Mouse (Mus musculus) T-cell, adult 2 months (primary cell): Measurements from ENCODE around the gene Ptprm.

Source experiments
- DNase-seq: peaks from one replicate; pipeline ENCODE4 v3.0.0; 2022; ENCODE audit warnings: low spot score

Gene Ptprm

DNA sequence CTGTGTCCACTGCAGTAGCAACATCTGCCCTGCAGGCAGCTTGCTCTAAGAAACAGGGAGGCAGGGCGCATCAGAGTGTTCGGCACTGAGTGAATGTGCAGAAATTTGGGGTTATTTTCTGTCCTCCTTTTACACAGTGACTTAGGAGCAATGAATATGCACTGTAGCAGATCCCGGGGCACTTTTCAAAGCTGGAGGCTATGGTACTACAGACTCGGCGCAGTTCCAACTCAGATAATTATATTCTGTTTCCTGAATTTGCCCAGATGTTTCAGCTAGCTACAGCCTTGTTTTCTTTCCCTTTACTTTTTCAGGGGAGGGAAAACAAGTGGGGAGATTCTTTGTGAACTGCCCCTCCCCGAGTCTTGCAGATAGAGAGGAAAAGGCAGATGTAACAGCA lies 281.1 kb downstream of the Ptprm start:
- no peak for DNase-seq

DNA sequence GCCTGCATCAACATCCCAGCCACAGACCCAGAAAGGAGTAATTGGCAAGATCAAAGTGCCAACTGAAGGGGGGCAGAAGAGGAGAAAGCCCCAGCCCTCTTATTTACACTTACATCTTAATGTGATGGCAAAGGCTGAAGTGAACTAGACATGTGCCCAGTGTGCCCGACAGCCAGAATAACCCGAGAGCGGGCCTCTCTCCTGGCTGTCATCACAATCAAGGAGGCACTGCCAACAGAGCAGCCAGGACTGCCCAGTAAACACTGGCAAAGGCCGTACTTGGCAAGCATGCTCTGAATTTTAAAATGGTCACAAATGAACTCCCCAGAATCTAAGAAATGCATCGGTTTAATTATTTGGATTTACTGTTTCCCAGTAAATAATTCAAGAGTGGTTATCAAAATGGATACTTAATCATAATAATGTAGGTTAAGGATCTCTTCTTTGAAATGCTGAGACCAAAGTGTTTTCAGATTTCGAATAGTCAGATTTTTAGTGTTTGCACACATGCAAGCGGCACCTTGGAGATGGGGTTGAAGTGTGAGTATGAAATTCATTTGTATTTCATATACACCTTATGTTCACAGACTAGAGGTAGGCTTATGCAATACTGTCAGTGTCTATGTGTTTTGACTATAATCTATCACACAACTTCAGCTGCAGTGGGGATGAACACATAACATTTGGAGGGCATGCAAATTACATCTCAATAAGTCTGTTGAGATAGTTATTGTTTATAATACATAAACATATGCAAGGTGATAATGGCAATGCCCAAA lies 282.8 kb downstream of the Ptprm start:
- DNase-seq = no peak

DNA sequence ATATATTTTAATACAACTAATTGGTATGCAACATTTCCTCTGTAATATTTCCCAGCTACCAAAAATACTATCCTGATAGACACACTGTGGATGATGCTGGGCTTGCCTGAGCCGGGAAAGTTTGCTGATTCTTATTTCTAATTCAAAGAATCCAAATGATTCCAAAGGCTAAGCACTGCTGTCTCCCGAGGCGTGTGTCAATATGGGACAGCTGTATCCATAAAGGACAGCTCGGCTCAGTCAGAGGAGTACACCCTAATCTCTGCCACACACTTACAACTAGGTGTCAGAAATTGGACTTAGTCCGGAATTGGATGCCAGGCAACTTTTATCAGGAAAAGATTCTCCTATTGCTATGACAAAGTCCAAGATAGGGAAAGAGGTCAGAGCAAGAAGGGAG lies 290.6 kb downstream of the Ptprm start:
- no peak for DNase-seq

DNA sequence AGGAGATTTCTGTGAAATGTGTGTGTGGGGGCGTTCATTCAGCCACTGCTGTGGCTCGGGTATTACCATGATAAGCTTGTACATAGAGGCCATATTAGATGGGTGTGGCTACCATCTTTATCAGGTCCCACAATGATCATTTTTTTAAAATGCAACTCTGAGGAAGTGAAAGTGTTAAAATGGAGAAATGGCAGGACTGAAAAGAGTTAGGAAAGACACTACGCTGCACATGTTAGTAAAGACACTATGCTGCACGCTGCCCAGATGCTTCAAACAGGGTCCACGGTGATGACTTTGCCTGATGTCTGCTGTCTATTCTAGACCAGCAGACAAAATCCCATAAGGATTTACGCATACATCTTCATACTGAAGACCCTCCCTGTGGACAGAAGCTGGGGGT lies 298.6 kb downstream of the Ptprm start:
- no peak for DNase-seq

DNA sequence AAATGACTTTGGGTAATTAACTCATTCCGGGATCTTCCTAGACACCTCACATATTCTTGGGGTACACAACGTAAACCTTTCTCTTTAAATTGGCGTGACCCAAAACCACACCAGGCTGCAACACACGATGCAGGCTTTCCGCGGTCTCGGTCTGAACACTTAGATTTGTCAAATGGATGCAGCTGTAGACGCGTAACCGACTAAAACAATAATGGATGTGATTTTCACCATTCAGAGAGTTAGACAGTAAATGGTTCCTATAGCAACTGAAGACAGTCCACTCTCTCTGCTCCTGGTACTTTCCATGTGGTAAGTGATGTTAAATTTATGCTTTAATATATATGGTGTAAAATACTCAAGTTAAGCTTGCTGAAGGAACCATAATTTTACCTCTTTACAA lies 300.1 kb downstream of the Ptprm start:
- DNase-seq = no peak

DNA sequence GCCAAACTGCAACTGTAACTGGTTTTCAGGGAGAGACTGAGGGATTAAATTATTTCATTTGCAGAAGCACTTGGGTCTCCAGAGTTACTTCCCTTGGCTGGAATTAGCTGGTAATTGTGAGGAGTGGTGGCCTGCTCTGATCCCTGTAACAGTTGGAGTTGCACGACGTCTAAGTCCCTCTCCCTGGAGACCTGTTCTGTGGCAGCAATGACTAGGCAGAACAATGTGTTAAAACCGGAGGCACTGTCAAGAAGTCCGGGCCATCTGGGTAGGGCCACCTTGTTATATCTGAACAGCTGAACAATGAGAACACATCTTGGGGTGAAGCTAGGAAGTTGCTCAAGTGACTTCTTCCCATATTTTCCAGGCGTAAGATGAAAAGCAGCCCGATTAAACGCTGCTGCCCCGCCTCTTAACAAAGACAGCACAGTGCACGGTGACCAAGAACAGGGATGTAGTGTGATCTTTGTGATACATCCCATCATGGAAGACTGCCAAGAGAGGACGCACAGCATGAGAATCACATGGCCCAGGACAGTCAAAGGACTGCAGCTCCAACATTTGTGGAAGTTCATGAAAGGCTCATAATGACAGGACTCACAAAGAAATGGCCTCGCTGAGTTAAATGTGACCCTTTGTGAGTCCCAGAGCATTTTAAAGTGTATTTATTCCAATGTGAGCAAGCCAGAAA lies 301.5 kb downstream of the Ptprm start:
- no peak for DNase-seq

DNA sequence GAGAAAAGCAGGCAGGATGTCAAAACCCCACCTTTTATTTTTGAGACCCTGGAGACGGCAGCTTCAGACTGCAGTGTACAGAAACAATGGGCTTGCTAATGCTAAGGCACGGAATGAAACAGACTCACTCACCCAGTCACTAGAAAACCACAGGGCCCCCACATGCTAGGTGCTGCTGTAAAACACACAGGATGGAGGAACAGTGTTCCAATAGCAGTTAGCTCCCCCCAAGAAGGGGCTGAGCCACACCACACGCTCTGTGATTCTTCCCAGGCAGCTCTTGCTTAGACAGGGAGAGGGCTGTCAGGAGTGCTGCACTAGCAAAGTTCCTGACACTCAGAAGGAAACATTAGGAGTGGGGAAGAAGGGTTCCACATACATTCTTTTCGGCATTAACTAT lies 306.6 kb downstream of the Ptprm start:
- no peak for DNase-seq

DNA sequence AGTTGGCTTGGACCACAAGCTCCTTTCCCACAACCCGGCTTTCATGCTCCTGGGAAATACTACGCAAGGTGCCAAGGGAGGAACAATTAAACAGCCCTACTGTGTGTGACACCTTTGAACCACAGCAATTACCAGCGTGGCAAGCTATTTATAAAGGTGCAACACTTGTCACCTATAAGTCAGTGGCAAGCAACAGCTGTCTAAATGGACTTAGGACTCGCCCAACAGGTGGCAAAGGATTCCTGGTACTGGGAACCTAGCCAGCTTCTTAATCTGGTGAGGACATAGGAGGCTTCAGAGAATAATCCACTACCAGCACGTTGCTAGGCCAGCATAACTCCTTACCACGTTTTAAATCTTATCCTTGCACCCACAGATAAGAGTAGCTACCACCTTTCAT lies 315.7 kb downstream of the Ptprm start:
- DNase-seq = no peak

DNA sequence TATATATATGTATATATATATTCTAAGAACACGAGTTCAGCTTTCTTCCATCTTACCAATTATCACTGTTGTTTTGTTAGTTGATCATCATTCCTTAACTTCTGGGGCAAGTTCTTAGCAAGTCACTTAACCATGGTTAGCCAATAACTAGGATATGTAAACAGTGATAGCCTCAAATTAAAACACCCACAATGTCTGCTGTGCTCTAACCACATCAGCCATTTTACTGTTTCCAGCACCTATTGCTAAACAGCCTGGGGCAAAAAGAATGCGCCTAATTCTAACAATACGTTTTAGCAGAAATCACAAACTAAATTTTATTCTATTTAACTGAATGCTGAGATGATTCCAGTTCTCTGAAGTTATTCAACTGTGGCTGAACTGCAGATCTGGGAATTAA lies 320.7 kb downstream of the Ptprm start:
- DNase-seq = no peak

DNA sequence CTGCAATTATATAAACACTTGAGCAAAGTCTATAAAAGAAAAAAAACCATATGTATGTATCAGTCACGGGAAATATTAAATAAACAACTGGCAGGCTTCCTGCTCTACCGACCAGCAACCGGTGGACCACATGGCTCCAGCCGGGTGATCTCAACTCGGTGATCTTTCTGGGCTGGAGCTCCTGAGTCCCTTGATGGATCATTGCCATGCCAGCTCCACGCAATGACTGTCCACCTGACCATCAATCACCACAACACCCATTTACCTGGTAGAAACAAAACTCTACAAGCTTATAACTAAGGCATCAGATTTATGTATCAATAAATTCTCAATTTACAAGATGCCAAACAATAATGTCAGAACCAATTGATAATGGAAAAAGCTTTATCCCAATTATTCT lies 322.2 kb downstream of the Ptprm start:
- DNase-seq = no peak

DNA sequence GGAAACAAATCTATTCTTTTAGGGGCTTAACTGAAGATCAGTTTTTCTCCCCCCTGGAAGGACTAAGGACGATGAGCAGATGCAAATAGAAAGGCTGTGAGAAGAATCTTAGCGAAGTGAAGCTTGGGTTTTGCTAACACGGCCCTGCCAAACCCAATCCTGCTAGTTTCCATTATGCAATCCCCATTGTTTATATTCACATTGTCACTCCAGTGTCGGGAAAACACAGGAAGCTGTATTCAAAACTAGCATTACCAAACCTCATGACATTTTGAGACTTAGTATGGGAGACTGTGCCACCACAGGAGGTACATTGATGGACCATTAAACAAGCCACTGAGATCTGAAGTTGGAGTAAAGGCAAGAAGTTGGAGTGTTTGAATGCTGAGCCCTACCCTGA lies 322.9 kb downstream of the Ptprm start:
- no peak for DNase-seq

DNA sequence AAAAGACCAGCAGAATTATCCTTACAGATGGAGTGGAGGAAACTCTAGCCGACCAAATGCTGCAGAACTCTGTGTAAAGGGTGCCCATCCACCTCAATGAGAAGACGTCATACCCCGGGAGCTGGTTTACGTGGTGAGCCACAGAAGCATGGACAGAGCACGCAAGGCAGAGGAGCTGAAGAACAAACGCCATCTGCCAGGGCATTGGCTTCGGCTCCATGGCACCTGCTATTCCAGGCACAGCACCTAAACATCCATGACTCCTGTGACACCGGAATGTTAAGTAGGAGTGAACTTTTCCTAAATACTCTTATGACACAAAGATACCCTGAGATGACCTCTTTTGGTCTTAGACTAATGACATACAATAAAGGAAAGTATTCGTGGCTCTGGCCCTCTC lies 327.0 kb downstream of the Ptprm start:
- no peak for DNase-seq

DNA sequence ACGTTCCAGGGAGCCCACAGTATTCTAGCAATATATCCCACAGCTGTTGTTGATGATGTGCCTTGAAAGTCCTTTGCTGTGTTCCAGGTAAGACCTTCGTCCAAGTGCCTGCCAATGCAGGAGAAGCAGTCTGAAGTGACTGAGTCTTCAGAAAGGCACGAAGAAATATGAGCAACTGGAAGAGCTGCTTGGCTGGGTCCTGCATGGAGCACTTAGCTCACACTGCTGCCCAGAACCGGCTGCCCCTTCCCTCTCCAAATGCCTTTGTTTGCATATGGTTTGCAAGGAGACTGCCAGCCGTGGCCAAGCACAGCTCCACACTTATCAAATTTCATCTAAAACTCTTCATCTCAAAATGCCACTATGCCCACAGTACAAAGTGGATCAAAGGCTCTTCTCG lies 337.8 kb downstream of the Ptprm start:
- no peak for DNase-seq

DNA sequence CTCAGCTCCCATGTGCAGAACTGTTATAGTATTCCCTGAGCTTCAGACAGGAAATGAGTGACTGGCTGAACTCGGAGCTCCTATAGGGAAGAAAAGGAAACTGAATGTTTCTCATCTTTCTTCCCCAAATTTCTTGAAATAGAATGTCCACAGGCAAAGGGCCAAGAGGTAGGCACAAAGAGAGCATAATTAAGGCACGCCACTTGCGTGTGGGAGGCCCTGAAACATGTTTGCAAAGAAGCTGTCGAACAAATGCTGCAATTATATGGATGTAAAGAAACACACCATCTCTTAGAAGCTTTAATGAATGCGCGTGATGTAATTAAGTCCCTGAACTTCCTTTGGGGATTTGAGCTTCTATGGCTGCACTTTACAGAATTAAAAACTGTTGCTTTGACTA lies 341.0 kb downstream of the Ptprm start:
- no peak for DNase-seq

DNA sequence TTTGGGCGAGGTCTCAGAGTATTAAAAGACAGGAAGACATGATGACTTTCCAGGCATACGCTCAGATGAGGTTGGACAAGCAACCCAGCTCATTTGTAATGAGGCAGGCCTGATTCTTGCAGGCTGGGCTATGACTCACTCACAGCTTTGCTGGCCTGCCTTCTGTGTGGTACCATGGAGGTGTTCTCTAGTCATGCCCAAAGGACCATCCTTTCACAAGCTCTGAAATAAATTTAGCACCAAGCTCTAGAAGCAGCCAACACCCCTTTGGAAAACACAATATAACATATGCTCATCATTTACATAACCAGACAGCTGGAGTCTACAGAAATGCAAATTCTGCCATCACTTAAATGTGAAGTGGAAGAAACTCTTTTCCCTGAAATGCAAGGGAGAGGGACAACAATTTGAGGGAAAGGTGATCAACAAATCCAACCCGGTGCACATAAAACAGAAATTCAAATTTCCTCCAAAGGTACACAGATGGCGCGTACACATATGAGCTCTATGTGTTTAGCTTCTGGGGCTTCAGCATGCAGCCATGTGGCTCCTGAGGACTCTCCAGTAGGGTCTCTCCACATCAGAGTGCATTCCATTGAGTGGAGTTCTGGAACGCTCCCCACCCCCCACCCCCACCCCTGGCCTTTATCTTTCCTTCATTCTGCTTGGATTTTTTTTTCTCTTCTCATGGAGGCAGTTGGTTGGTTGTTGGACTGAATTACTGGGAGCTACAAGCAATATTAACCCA lies 342.2 kb downstream of the Ptprm start:
- DNase-seq = no peak

DNA sequence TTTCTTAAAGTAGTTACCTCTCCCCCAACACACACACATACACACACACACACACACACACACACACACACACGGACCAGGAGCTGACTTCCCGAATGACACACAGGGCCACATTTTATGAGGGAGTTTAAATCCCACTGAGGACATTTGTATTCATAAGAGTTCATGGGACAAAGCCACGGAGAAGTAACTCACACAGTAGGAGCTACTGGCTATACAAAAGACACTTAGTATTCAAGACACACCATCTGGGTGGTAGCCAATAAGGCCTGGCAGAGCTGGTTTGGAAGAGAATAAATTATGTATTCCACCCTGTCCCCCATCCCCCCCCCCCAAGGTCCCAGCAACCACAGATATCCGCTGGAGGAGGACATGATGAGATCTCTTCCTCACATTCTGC lies 344.1 kb downstream of the Ptprm start:
- DNase-seq = no peak

DNA sequence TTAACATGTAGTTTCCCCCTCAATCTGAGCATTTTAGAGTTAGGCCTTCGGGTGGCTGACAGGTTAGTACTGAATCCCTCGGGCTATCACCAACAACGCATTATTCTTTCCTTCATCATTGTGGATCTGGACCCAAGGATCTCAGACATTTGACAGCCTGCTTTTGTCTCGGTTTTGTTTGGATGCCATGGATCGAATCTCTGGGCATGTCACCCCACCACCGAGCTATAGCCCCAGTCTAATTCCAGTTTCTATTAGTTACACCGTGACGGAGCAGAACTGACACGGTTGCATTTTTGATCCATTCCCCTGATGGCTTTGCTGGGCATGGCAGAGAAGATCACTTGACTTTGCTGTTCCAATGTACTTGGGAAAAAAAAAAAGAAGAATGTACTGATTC lies 346.1 kb downstream of the Ptprm start:
- no peak for DNase-seq

DNA sequence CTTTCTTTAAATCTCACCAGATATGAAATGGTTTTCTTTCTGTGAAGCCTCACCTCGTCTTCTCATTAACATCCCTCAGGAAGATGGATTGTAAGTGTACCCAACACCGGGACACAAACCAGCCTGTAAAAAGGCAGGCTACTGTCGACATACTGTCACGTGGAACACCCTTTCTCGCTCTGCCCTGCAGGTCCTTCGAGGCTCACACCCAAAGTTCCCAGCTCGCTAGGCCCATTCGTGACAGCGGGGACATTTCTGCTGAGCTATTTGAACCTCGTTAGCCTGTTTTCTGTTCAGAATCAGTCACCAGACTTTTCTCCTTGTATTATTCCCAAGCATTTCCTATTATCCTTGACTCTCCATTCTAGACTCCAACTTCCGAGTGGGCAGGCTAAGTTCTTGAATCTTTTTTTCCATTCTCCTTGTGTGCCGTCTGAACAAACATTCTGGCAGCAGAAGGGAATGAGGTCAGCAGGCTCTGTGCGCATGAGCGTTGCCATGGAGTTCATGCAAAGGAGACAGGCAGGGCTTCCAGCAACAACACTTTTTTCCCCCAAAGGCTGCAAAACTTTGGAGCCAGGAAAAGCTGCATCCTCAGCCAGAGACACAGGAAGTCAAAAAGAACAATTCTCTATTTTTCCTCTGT lies 347.4 kb downstream of the Ptprm start:
- no peak for DNase-seq

DNA sequence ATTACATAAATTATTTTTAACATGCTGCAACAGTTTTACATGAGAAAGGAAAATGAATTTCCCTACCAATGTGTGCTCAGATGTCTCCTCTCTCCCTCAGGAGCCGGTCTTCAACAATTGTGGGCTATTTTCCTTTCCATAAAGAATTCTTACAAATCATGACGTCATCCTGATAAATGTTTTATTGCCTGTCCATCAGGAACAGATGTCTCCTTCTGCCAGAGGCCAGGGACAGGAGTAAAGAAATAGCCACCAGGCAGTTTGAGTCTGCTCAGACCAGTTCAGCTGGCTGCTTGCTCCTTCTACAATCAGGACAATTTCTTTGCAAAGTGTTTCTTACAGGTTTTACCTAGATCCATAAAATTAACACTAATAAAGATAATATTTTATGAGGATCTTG lies 357.4 kb downstream of the Ptprm start:
- DNase-seq = no peak

DNA sequence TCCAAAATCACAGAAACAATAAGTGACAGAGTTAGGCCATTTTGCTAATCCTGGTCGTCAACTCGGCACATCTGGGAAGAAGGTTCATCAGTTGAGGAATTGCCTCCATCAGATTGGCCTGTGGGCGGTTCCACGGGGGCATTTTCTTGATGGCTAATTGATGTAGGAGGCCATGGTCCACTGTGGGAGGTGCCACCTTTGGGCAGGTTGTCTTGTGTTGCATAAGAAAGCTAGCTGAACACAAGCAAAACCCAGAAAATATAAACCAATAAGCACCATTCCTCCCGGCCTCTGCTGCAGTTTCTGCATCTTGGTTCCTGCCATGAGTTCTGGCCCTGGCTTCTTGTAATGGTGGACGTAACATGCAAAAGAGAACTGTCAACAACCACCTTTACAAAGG lies 358.2 kb downstream of the Ptprm start:
- no peak for DNase-seq

DNA sequence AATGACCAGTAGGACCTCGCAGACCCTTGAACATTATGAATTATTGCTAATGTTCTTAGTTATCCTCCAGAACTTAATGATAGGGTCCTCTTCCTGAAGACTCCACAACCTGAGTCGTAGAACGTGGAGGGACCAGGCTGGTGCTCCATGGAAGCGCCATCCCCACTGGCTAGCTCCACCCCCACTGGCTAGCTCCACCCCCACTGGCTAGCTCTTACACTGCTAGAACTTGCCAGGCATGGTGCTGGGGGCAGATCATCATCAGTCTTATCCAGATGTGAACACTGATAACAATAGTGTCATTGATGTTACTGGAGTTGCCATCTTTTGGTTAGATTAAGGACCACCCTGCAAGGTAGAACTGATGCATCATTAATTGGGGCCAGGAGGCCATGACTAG lies 362.4 kb downstream of the Ptprm start:
- no peak for DNase-seq

DNA sequence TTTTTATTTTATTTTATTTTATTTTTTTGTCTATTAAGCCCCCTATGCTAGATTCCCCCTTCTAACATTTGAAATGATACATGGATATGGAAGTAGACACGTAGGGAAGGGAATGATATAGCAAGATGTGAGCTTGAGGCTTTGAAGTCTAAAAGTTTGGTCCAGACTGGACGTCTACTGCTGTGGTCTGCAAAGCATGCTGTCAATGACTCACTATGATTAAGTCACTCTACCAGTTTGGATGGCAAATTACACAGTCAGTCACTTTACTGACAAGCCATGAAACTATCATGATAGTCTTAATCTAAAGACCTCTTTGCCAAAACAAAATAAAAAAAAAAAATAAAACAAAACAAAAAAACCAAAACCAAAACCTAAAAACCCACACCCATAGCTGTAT lies 363.5 kb downstream of the Ptprm start:
- DNase-seq = no peak

DNA sequence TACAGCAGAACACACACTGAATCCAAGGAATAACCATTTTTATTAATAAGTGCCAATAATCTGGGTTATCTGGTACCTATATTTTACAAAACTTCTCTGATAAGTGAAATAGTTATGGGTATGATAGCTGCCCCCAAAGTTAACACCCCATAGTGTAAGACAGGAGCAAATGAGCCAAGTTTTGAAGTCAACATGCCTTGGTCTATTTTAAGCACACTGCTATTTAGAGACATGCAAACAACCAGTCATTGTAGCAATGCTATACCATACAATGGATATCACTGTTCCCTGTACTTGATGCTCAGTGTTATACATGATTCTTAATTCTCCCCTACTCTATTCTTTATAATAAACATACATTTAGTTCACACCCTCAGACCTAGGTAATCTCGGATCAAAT lies 366.2 kb downstream of the Ptprm start:
- no peak for DNase-seq
